ENCODE assay signal across 25 mouse cellular contexts in genomic region chr5:23649246-23649645, GRCm38 (mm10).
"Had no signal": no experiment of that assay in that cellular context is flagged by ENCODE, and none has a peak within 500 bp of the region (broad histone marks: within the 10 kb centered on the region; RNA-seq: fewer than 3 reads in every experiment).

No protein-coding gene starts in this region.

- H3K4me2 ChIP-seq: heart, embryonic 11.5 days; heart, embryonic 13.5 days; heart, embryonic 15.5 days; hindbrain, embryonic 13.5 days; hindbrain, embryonic 15.5 days; kidney, embryonic 15.5 days; limb, embryonic 13.5 days; limb, embryonic 15.5 days; liver, embryonic 12.5 days had no signal

- H3K4me1 ChIP-seq: heart, embryonic 15.5 days; hindbrain, embryonic 13.5 days; hindbrain, embryonic 15.5 days; kidney, embryonic 15.5 days; limb, embryonic 15.5 days had no signal

- DNase-seq: gastrocnemius, postnatal 14 days; gastrocnemius, postnatal 36 days; heart, adult 18-20 months; heart, postnatal 14 days; heart, postnatal 36 days; kidney, adult 11 months; kidney, adult 2 months; kidney, adult 9 months; kidney, postnatal 14 days; kidney, postnatal 4 days; left cerebral cortex, postnatal 4 days had no signal

- H3K27ac ChIP-seq: heart, embryonic 13.5 days; heart, embryonic 15.5 days; hindbrain, embryonic 13.5 days; hindbrain, embryonic 15.5 days; hindbrain, postnatal 0 days; kidney, embryonic 15.5 days; kidney, postnatal 0 days; layer of hippocampus, adult 2 months; limb, embryonic 13.5 days; limb, embryonic 15.5 days; liver, embryonic 12.5 days; liver, embryonic 14.5 days had no signal

- H3K27me3 ChIP-seq: heart, embryonic 13.5 days; heart, embryonic 15.5 days; hindbrain, embryonic 13.5 days; hindbrain, embryonic 15.5 days; kidney, embryonic 15.5 days; limb, embryonic 13.5 days; limb, embryonic 15.5 days; liver, embryonic 12.5 days had no signal

- H3K9me3 ChIP-seq: heart, embryonic 13.5 days; heart, embryonic 15.5 days; hindbrain, embryonic 13.5 days; hindbrain, embryonic 15.5 days; kidney, embryonic 15.5 days; limb, embryonic 13.5 days; limb, embryonic 15.5 days; liver, embryonic 12.5 days had no signal

- H3K4me3 ChIP-seq: heart, embryonic 13.5 days; heart, embryonic 15.5 days; hindbrain, embryonic 13.5 days; hindbrain, embryonic 15.5 days; kidney, embryonic 15.5 days; layer of hippocampus, adult 2 months; limb, embryonic 13.5 days; limb, embryonic 15.5 days; liver, embryonic 12.5 days had no signal

- ATAC-seq: hindbrain, postnatal 0 days; intestine, embryonic 16.5 days; liver, embryonic 12.5 days had no signal

- H3K9ac ChIP-seq: heart, embryonic 13.5 days; heart, embryonic 15.5 days; hindbrain, embryonic 13.5 days; hindbrain, embryonic 15.5 days; kidney, embryonic 15.5 days; limb, embryonic 13.5 days; limb, embryonic 15.5 days; liver, embryonic 12.5 days; liver, embryonic 14.5 days had no signal

- H3K36me3 ChIP-seq: heart, embryonic 13.5 days; heart, embryonic 15.5 days; hindbrain, embryonic 13.5 days; hindbrain, embryonic 15.5 days; kidney, embryonic 15.5 days; limb, embryonic 13.5 days; limb, embryonic 15.5 days; liver, embryonic 12.5 days had no signal
